ENCODE assay signal across 8 mouse cellular contexts in the genomic region with DNA sequence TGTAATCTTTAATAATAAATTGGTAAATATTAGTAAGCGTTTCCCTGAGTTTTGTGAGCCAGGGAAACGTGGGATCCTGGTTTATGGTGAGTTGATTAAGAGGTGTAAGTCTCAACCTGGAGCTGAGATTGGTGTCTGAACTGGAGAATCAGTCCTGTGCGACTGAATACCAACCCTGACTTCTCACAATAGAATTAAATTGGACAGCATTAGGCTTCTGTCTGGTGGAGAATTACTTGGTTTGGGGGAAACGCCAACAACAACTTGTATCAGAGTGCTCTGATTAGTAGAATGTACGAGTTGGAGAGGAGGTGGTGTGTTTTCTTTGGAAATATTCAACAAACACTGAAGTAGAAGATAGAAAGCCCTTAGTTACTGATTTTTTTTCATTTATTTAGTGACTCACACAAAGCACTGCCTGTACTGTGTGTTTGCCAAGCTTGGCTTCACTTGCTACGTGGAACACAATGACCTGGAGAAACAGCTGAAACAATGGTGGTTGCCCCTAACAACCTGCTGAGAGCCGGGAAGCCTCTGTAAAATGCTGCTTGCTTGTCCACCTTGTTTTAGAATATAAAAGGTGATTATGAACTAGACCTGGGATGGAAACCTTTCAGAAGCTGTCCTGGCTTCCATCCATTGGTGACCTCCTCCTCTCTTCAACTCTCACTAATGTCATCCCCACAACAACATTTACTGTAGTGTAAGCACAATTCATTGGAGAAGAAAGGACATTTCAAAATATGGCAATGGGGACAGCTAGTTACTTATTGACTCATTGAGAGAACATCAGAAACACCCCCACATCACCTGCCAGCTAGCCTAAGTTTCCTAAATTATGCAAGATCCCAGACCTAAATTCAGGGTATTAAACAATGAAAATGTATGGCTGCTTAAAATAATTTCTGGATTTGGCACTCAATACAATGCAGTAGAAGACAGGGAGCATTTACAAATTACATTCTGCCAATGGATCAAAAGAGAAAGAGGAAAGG.
DNase-seq lines count a peak whose midpoint lies in the region; ATAC-seq and TF ChIP-seq lines count a peak whose summit lies in the region.
"Had no signal": no experiment of that assay in that cellular context is flagged by ENCODE, and none has a peak within 500 bp of the region (broad histone marks: within the 10 kb centered on the region; RNA-seq: fewer than 3 reads in every experiment).

No protein-coding gene starts in this region.

- peak; percentile 80; the same call in 1 of the 2 replicates for ATAC-seq in forebrain, embryonic 13.5 days
- no peak for ATAC-seq in midbrain, postnatal 0 days (ENCODE audit: low FRiP score)

- no peak overlapping the region for H3K4me2 ChIP-seq in forebrain, embryonic 13.5 days
- H3K4me2 ChIP-seq in midbrain, postnatal 0 days (ENCODE audit: low read depth, low read length, poor library complexity, severe bottlenecking), result no peak overlapping the region

- WGBS in forebrain, embryonic 13.5 days, result 30% methylated on average over 7 of the region's 7 CpGs
- 34% methylated on average over 7 of the region's 7 CpGs for WGBS in midbrain, postnatal 0 days

- intact Hi-C loops in left cerebral cortex, postnatal 25 days (cut with DNase I), result no loop called here
- intact Hi-C loops in heart, postnatal 14 days (cut with DNase I), result no loop called here

- H3K36me3 ChIP-seq in forebrain, embryonic 13.5 days (ENCODE audit: poor library complexity, severe bottlenecking), result no peaks in the 10 kb centered on the region
- no peaks in the 10 kb centered on the region for H3K36me3 ChIP-seq in midbrain, postnatal 0 days (ENCODE audit: insufficient read depth, low read length)

- TF ChIP-seq CTCF in midbrain, postnatal 0 days (IDR thresholded peaks at IDR 0.05), result no peak

- H3K27ac ChIP-seq in forebrain, embryonic 13.5 days, result no peak overlapping the region
- no peak overlapping the region for H3K27ac ChIP-seq in midbrain, postnatal 0 days (ENCODE audit: low read depth, low read length)
- H3K27ac ChIP-seq: left cerebral cortex, adult 2 months had no signal

- H3K27me3 ChIP-seq in forebrain, embryonic 13.5 days, result no peaks in the 10 kb centered on the region
- no peaks in the 10 kb centered on the region for H3K27me3 ChIP-seq in midbrain, postnatal 0 days (ENCODE audit: insufficient read depth, low read length)

- no peak overlapping the region for H3K4me3 ChIP-seq in forebrain, embryonic 13.5 days
- H3K4me3 ChIP-seq in midbrain, postnatal 0 days (ENCODE audit: low read depth, low read length), result no peak overlapping the region
- H3K4me3 ChIP-seq: left cerebral cortex, adult 2 months had no signal

- peaks cover 9% of the 10 kb centered on the region for H3K4me1 ChIP-seq in forebrain, embryonic 13.5 days
- no peaks in the 10 kb centered on the region for H3K4me1 ChIP-seq in midbrain, postnatal 0 days (ENCODE audit: insufficient read depth, low read length)

- no peak overlapping the region for H3K9ac ChIP-seq in forebrain, embryonic 13.5 days
- no peak overlapping the region for H3K9ac ChIP-seq in midbrain, postnatal 0 days (replicated peaks; ENCODE audit: low read length, poor library complexity, severe bottlenecking)

- H3K9me3 ChIP-seq in forebrain, embryonic 13.5 days (replicated peaks), result no peaks in the 10 kb centered on the region
- no peaks in the 10 kb centered on the region for H3K9me3 ChIP-seq in midbrain, postnatal 0 days (ENCODE audit: low read length)

- DNase-seq in left cerebral cortex, postnatal 25 days (ENCODE audit: low spot score in 2 of 2), result peak; percentile 13 to 26
- DNase-seq in left cerebral cortex, adult 18-20 months (ENCODE audit: low spot score in 2 of 2), result no peak
- peak; percentile 8 to 14 for DNase-seq in heart, postnatal 14 days
- DNase-seq in midbrain, postnatal 0 days (ENCODE audit: low spot score), result peak; percentile 58
- DNase-seq in frontal cortex, postnatal 10 days (ENCODE audit: low spot score in 2 of 2), result no peak
- DNase-seq in T-cell, adult 2 months (ENCODE audit: low spot score), result no peak

Comparison
In these comparisons a context has a peak if more than half of its experiments do, and no peak if none do; other contexts are left out.
1. DNase-seq: peak in left cerebral cortex, postnatal 25 days (2 of 2), heart, postnatal 14 days (2 of 2) and midbrain, postnatal 0 days (single experiment); none in left cerebral cortex, adult 18-20 months (0 of 2), frontal cortex, postnatal 10 days (0 of 2) and T-cell, adult 2 months (single experiment).